Mouse (Mus musculus) intestine, postnatal 0 days (tissue): ENCODE results near the gene Zdhhc17. TPM values are rescaled to one million over a fixed set of nuclear protein-coding genes. Genes with fewer than 3 reads are reported as not detected.

ENCODE experiments used
- ATAC-seq: fragments of 200-750 bp; cut with Nextera tagmentation; 2 replicates; pipeline ENCODE4 v1.8.0; 2017; ENCODE audit warnings: mild to moderate bottlenecking, moderate TSS enrichment, moderate library complexity
- H3K27ac ChIP-seq: fragments of 300-500 bp; sonication (generic); 2 replicates; pipeline ENCODE4 v1.5.1; 2014; ENCODE audit warnings: mild to moderate bottlenecking, low read depth, low read length, moderate library complexity
- H3K27me3 ChIP-seq: fragments of 300-500 bp; sonication (generic); replicated peaks from 2 replicates; pipeline ENCODE4 v1.6.1; 2014; ENCODE audit warnings: low read length, mixed read lengths; ENCODE audit not compliant: control insufficient read depth, insufficient read depth
- H3K36me3 ChIP-seq: fragments of 300-500 bp; sonication (generic); 2 replicates; pipeline ENCODE4 v1.6.1; 2014; ENCODE audit warnings: mild to moderate bottlenecking, moderate library complexity; ENCODE audit not compliant: control insufficient read depth, insufficient read depth
- H3K4me1 ChIP-seq: fragments of 300-500 bp; sonication (generic); replicated peaks from 2 replicates; pipeline ENCODE4 v1.6.1; 2014; ENCODE audit warnings: antibody characterized with exemption, low read length, mixed read lengths; ENCODE audit not compliant: control insufficient read depth, insufficient read depth
- H3K4me2 ChIP-seq: fragments of 300-500 bp; sonication (generic); replicated peaks from 2 replicates; pipeline ENCODE4 v1.6.1; 2014; ENCODE audit warnings: low read depth, mild to moderate bottlenecking, moderate library complexity
- H3K4me3 ChIP-seq: fragments of 300-500 bp; sonication (generic); 2 replicates; pipeline ENCODE4 v1.5.1; 2014; ENCODE audit warnings: low read depth, low read length
- H3K9ac ChIP-seq: fragments of 300-500 bp; sonication (generic); 2 replicates; pipeline ENCODE4 v1.6.1; 2014; ENCODE audit warnings: mild to moderate bottlenecking, low read depth, low read length
- H3K9me3 ChIP-seq: fragments of 300-500 bp; sonication (generic); 2 replicates; pipeline ENCODE4 v1.6.1; 2016; ENCODE audit warnings: mixed run types; ENCODE audit not compliant: control insufficient read depth
- CTCF ChIP-seq: sonication (generic); IDR thresholded peaks from 2 replicates; pipeline ENCODE4 v1.5.1; 2016; ENCODE audit warnings: low read depth, mild to moderate bottlenecking, control low read depth, antibody characterized with exemption, moderate library complexity
- WGBS: fragments of 180-500 bp; shearing (Covaris S2); extraction: QIAGEN DNeasy Blood & Tissue Kit; methylation state at CpG from one replicate; pipeline ENCODE4 v1.1.7; 2014; 5-methylcytosine and 5-hydroxymethylcytosine counted together
- polyA plus RNA-seq: library from polyadenylated mRNA; unstranded; fragments of >200 nt; fragmentation: Nextera tagmentation; extraction: Ambion mirVana; gene quantifications from 2 replicates; pipeline ENCODE4 v1.2.1, GENCODE M21; 2015

Zdhhc17 gene
- polyA plus RNA-seq, 1 experiment from 2014 or later = 5.4 TPM

- H3K27ac ChIP-seq = no peak overlapping the region
- no peak overlapping the region for H3K4me3 ChIP-seq
- no peak overlapping the region for H3K9ac ChIP-seq
- WGBS = 15% methylated on average over 9 of the region's 9 CpGs
- H3K4me1 ChIP-seq = no peaks in the 10 kb centered on the region
- H3K36me3 ChIP-seq = peaks cover 22% of the 10 kb centered on the region; the same call in 1 of the 2 replicates
- TF ChIP-seq CTCF = no peak
- no peak overlapping the region for H3K4me2 ChIP-seq
- no peaks in the 10 kb centered on the region for H3K9me3 ChIP-seq
- ATAC-seq = peak; percentile 36; the same call in 1 of the 2 replicates
- no peaks in the 10 kb centered on the region for H3K27me3 ChIP-seq
Observed at GRCm38 (mm10) chr10:110971998-110972397, 37.9 kb downstream of the Zdhhc17 start.

- WGBS = 64% methylated on average over 6 of the region's 6 CpGs
- Histone ChIP-seq H3K36me3 (peaks cover 27% of the 10 kb centered on the region; the same call in 1 of the 2 replicates), H3K27me3 (no peaks in the 10 kb centered on the region), H3K9me3 (no peaks in the 10 kb centered on the region), H3K4me3 (no peak overlapping the region), H3K4me1 (no peaks in the 10 kb centered on the region), H3K9ac (no peak overlapping the region), H3K27ac (no peak overlapping the region), H3K4me2 (no peak overlapping the region)
- ATAC-seq = no peak
- no peak for TF ChIP-seq CTCF
Observed at GRCm38 (mm10) chr10:110971483-110971882, 38.5 kb downstream of the Zdhhc17 start.

DNA sequence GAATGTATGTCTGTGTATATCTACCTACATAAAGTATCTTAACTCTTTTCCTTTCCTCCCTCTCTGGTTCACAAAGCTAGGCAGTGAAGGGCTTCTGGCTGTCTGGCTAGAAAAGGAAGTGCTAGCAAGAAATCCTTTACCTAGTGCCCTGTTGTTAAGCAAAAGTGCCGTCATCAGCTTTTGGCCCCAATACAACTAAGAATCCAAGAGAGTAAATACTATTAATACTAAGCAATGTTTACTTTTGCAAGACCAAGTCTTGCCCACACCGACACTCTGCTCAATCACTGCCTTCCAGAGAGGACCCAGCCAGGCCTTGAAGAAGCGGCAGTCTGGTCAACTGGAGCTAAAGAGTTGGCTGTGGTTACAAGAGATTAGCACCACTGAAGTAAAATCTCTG, 38.9 kb downstream of the Zdhhc17 start:
- Histone ChIP-seq H3K9me3 (no peaks in the 10 kb centered on the region), H3K4me2 (no peak overlapping the region), H3K4me3 (no peak overlapping the region), H3K9ac (no peak overlapping the region), H3K4me1 (no peaks in the 10 kb centered on the region), H3K36me3 (peaks cover 27% of the 10 kb centered on the region; the same call in 1 of the 2 replicates), H3K27me3 (no peaks in the 10 kb centered on the region), H3K27ac (no peak overlapping the region)
- WGBS = 54% methylated on average over 3 of the region's 3 CpGs
- no peak for TF ChIP-seq CTCF
- no peak for ATAC-seq

DNA sequence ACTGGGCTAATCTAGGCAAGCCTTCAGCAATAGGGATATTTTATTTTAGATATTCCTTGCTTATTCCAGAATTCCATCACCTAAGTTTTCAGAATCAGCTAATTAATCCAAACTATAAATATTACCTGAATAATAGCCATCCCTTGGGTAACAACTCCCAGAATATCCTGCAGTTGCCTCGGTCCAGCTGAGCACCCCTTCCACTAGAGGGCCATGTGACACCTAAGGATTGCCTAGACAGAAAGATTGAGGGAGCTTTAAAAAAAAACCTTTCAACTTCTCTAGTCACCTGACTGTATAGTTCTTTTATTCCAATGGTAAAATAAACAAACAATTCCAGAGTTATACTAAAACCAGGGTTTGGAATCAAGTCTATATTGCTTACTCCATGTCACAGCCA, 47.8 kb downstream of the Zdhhc17 start:
- ATAC-seq = no peak
- TF ChIP-seq CTCF = peak; percentile 51
- 30% methylated on average over 1 of the region's 1 CpGs for WGBS

DNA sequence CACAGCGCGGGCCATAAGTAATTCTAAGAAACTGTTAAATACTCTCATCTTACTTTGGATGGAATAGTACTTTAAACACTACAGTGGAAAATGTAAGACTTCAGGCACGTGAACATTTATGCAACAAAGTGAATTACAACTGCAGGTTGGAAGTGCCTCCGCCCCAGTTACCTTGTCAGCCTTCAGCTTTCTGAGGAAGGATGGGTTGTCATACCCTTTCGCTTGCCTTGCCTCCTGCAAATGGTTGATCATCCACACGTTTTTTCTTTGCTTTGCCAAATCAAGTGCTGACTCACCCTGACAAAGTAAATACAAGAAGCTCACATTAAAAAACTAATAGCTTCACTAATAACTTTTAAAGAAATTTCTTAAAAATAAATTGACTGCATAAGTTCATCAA, 49.1 kb downstream of the Zdhhc17 start:
- H3K4me3 ChIP-seq = no peak overlapping the region
- peaks cover 21% of the 10 kb centered on the region for H3K36me3 ChIP-seq
- H3K27me3 ChIP-seq = no peaks in the 10 kb centered on the region
- no peak overlapping the region for H3K9ac ChIP-seq
- no peaks in the 10 kb centered on the region for H3K9me3 ChIP-seq
- no peak overlapping the region for H3K27ac ChIP-seq
- ATAC-seq = no peak
- 86% methylated on average over 6 of the region's 6 CpGs for WGBS
- H3K4me1 ChIP-seq = no peaks in the 10 kb centered on the region
- no peak for TF ChIP-seq CTCF
- no peak overlapping the region for H3K4me2 ChIP-seq

More for the DNA sequence above, 47.8 kb downstream of the Zdhhc17 start:
- H3K4me1 ChIP-seq = no peaks in the 10 kb centered on the region
- no peaks in the 10 kb centered on the region for H3K9me3 ChIP-seq
- H3K4me2 ChIP-seq = no peak overlapping the region
- H3K36me3 ChIP-seq = peaks cover 28% of the 10 kb centered on the region
- H3K27me3 ChIP-seq = no peaks in the 10 kb centered on the region
- H3K27ac ChIP-seq = no peak overlapping the region
- no peak overlapping the region for H3K4me3 ChIP-seq
- H3K9ac ChIP-seq = no peak overlapping the region

- H3K4me1 ChIP-seq = no peaks in the 10 kb centered on the region
- ATAC-seq = no peak
- H3K36me3 ChIP-seq = peaks cover 28% of the 10 kb centered on the region
Observed at GRCm38 (mm10) chr10:110959781-110960180, 50.2 kb downstream of the Zdhhc17 start.

GRCm38 (mm10) chr10:110958879-110959278, 51.1 kb downstream of the Zdhhc17 start:
- Histone ChIP-seq H3K9me3 (no peaks in the 10 kb centered on the region), H3K4me3 (no peak overlapping the region), H3K4me1 (no peaks in the 10 kb centered on the region), H3K9ac (no peak overlapping the region), H3K36me3 (peaks cover 30% of the 10 kb centered on the region), H3K27ac (no peak overlapping the region), H3K27me3 (no peaks in the 10 kb centered on the region), H3K4me2 (no peak overlapping the region)
- TF ChIP-seq CTCF = no peak
- WGBS = 92% methylated on average over 6 of the region's 6 CpGs
- no peak for ATAC-seq

More at GRCm38 (mm10) chr10:110959781-110960180, 50.2 kb downstream of the Zdhhc17 start:
- Histone ChIP-seq H3K4me3 (no peak overlapping the region), H3K4me2 (no peak overlapping the region), H3K9me3 (no peaks in the 10 kb centered on the region), H3K27me3 (no peaks in the 10 kb centered on the region), H3K27ac (no peak overlapping the region), H3K9ac (no peak overlapping the region)
- WGBS = 91% methylated on average over 8 of the region's 8 CpGs
- TF ChIP-seq CTCF = no peak
